Mouse (Mus musculus): ENCODE data around the gene Gm21095.
"Not testable (repeated sequence)": the region's sequence is repeated elsewhere in the genome, so short reads cannot be mapped to it uniquely, and the experiment has no call there.

Gm21095 gene

GRCm38 (mm10) chrY:84096979-84097378 lies at the start of gene Gm21095:
TSS of gene Gm21095 (plus strand) at chrY:84097279.
- not testable (repeated sequence) for DNase-seq

Measured in kidney, postnatal 10 days (tissue).